In genomic region chr16:29917989-29918388, GRCm38 (mm10) we compare ENCODE assay signal across 19 mouse cellular contexts.
"Had no signal": no experiment of that assay in that cellular context is flagged by ENCODE, and none has a peak within 500 bp of the region (broad histone marks: within the 10 kb centered on the region; RNA-seq: fewer than 3 reads in every experiment).

No protein-coding gene starts in this region.

- H3K4me1 ChIP-seq: kidney, embryonic 15.5 days; liver, embryonic 13.5 days had no signal

- H3K4me3 ChIP-seq: kidney, embryonic 15.5 days; left cerebral cortex, adult 2 months; limb, embryonic 13.5 days; liver, embryonic 13.5 days; midbrain, embryonic 13.5 days; myocyte; neural tube, embryonic 13.5 days; stomach, embryonic 15.5 days had no signal

- H3K36me3 ChIP-seq: kidney, embryonic 15.5 days; limb, embryonic 13.5 days; liver, embryonic 13.5 days; midbrain, embryonic 13.5 days; neural tube, embryonic 13.5 days; stomach, embryonic 15.5 days had no signal

- ATAC-seq: midbrain, embryonic 13.5 days; midbrain, embryonic 16.5 days had no signal

- H3K9me3 ChIP-seq: kidney, embryonic 15.5 days; limb, embryonic 13.5 days; liver, embryonic 13.5 days; midbrain, embryonic 13.5 days; neural tube, embryonic 13.5 days; stomach, embryonic 15.5 days had no signal

- H3K9ac ChIP-seq: kidney, embryonic 15.5 days; limb, embryonic 13.5 days; liver, embryonic 13.5 days; midbrain, embryonic 13.5 days; neural tube, embryonic 13.5 days; stomach, embryonic 15.5 days had no signal

- DNase-seq: kidney, adult 8-10 months; kidney, postnatal 10 days; kidney, postnatal 4 days; layer of hippocampus, adult 9-11 months; liver, embryonic 13.5 days; lung, adult 2 months; lung, postnatal 14 days; retina, postnatal 1 day; right cerebral cortex, postnatal 25 days; spleen, adult 18-20 months; thymus, postnatal 25 days had no signal

- H3K27me3 ChIP-seq: midbrain, embryonic 13.5 days; stomach, embryonic 15.5 days had no signal

- H3K27ac ChIP-seq: kidney, embryonic 15.5 days; left cerebral cortex, adult 2 months; limb, embryonic 13.5 days; liver, embryonic 13.5 days; midbrain, embryonic 13.5 days; neural tube, embryonic 13.5 days; stomach, embryonic 15.5 days had no signal

- H3K4me2 ChIP-seq: kidney, embryonic 15.5 days; limb, embryonic 13.5 days; liver, embryonic 13.5 days; midbrain, embryonic 13.5 days; neural tube, embryonic 13.5 days; stomach, embryonic 15.5 days had no signal
